Mouse (Mus musculus) erythroblast, embryonic 14.5 days (primary cell): ENCODE measurements around the gene Rbfox1.

Experiments
- GATA1 ChIP-seq: IDR thresholded peaks from 2 replicates; pipeline ENCODE4 v1.6.1; 2012; ENCODE audit warnings: low read length, inconsistent platforms, mixed read lengths
- TAL1 ChIP-seq: IDR thresholded peaks from 3 replicates; pipeline ENCODE4 v1.6.1; 2012; ENCODE audit warnings: low read length, inconsistent platforms, mixed read lengths

DNA sequence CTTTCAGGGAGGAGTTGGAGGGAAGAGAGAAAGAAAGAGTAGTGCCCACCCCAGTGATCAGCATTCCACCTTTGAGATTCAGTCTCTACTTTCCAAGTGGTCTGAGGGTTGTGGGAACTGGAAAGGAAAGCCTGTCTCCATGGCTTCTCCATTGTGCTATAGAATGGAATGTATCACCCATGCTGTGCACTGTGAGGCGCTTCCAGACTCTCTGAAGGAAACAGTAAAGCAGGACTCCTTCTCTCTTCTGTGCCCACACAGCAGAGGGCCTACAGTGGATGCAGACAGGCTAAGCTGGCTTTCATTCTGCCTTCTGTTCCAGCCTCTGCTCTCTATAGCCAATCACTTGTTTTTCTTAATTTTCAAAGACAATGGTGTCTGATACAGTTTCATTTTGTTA, 41.8 kb downstream of the Rbfox1 start:
- TF ChIP-seq GATA1 (no peak), TAL1 (no peak)
